Mouse (Mus musculus) left cerebral cortex, postnatal 10 days (tissue): ENCODE data around the gene Dnttip2. TPM values are rescaled to one million over a fixed set of nuclear protein-coding genes. Genes with fewer than 3 reads are reported as not detected.
"Not testable (repeated sequence)": the region's sequence is repeated elsewhere in the genome, so short reads cannot be mapped to it uniquely, and the experiment has no call there.

ENCODE experiments used
- DNase-seq, 2 experiments: peaks; one replicate each; pipeline ENCODE4 v3.0.0; 2021 to 2022; ENCODE audit warnings: low spot score in 2 of 2, mixed read lengths in 1 of 2; ENCODE audit errors: extremely low spot score in 1 of 2
- intact Hi-C: fragments of 180-260 bp; cut with DNase I; formaldehyde crosslinking; loops from one replicate; pipeline ENCODE4 v1.15.1; 2025
- total RNA-seq, 2 experiments: library from RNA; stranded (reverse); gene quantifications; 2 replicates each; pipeline ENCODE4 v1.2.3; 2021

Gene Dnttip2
- 10 to 100 TPM; 23.5 to 24.3 TPM for total RNA-seq

DNA sequence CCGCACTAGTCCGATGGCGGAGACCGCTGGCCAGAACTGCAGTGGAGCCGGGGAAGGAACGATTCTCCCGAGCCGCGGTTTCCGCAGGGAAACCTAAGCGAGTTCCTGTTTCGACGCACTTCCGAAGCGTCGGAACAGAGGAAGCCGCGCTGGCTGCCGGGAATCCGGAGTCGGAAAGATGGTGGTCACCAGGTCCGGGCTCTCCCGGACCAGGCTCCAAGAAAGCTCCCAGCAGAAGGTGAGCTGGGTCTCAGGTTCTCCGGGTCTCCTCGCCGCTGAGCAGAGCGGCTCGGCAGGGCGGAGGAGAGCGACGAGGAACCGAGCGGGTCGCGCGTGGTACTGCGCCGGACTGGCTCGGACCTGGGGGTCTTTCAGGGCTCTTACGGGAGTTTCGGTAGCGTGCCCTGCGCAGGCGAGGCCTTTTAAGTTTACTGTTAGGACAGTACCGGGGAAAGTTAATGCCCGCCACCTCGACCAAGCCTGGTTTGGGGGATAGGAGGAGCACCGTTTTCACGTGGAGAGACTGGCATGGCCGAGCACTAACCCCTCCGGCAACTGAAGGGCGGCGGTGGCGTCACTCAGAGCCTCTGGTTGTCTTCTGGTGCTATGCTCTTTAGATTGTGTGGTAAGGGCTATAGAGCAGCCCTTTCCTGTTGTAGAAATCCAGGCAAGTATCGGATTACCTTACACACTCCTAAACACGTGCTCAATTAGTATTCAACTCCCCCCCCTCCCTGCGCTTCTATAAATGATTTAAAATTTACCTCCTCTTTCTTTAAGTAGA, at the start of gene Dnttip2:
Gene Dnttip2 (plus strand): TSS at position 148 of the 784 bp plus-strand sequence.
- intact Hi-C loops = loop anchor here (10.0 kb wide), 1 partner anchor 390 kb away; no protein-coding TSS in a partner anchor
- DNase-seq = peak; percentile 90 to 96

DNA sequence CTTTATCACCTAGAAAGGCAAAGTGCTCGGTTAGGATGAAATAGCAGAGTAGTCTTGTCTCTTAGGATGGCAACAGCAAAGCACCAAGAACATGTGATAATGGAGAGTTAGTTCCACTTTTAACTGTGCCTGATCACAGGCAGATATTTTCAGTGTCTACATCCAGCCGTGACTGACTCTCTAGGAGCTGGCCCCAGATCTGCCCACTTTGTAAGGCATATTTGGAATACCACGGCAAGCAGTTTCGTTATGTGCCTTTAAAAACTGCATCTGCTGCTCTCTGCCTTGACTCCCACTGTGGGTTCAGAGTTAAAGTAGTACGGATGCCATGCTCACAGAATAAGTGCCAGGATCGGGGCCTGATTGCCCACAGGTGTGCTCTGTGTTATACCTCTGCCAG, 47.2 kb upstream of the Dnttip2 start:
- intact Hi-C loops, DNase-seq: not testable (repeated sequence)

DNA sequence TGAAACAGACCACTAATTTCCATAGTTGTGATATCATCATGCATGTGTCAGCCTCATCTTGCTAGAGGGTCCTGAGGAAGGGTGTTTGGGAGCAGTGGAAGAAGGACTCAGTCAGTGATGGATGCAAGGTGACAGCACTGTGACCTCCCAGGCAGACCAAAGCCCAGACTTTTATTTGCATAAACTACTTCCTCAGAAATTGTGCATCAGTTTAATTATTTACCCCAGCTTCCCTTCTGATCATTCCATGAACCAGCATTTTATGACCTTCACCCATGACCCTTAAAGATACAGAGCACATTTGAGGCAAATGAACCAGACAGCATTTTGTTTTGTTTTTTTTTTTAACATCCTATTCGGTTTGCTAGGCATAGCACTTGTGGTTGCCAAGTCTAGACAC, 38.4 kb upstream of the Dnttip2 start:
- DNase-seq = no peak
- intact Hi-C loops = no loop called here

DNA sequence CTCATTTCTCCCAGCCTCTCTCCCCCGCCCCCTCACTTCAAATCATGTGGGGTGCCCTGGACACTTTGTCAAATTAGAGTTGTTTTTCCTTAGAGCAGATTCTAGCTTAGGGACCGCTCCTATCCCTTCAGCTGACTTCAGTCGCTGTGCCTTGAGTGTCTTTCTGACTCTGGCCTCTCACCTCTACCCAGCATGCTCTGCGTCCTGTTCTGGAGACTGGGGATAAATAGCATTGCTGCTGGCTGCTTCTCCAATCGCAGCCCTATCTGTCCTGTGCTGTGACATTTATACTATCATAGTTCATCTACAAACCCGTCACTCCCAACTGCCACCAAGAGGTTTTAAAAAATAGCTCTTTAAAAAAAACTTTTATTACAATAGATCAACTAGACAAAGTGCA, 31.3 kb upstream of the Dnttip2 start:
- DNase-seq = no peak
- intact Hi-C loops = loop anchor here (10.0 kb wide), 2 partner anchors 278 to 358 kb away; no protein-coding TSS in a partner anchor

DNA sequence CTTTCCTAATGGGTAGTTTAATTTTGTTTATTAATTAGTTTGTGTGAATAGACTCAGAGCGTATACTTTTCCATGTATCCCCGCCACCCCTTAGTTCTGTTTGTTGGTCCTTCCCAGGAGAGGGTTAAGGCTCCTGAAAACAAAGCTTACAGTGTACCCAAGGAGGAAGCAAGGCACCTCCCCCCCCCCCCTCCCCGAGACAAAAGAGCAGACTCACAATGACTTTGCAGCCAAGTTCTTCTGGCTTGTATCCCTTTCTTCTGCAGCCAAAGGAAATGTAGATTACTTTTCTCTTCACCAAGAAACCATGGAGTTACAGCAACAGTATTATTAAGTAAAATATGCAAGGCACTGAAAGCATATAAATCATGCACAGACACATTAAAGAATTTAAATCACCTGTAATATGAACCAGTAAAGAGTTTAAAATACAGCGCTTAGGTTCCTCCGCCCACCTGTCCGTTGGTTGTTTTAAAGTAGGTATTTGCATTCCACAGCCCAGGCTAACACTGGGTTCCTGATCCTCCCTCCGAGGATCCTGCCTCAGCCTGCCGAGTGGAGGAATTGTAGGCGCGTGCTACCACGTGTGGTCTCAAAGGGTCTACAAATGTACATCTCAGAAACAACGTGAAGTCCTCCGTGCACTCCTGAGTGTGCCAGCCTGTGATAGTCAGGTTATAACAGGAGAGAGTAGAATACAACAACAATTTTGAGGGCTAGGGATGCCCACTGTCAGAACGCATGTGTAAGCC, 30.6 kb upstream of the Dnttip2 start:
- intact Hi-C loops = loop anchor here (10.0 kb wide), 2 partner anchors 279 to 359 kb away; no protein-coding TSS in a partner anchor
- no peak for DNase-seq

DNA sequence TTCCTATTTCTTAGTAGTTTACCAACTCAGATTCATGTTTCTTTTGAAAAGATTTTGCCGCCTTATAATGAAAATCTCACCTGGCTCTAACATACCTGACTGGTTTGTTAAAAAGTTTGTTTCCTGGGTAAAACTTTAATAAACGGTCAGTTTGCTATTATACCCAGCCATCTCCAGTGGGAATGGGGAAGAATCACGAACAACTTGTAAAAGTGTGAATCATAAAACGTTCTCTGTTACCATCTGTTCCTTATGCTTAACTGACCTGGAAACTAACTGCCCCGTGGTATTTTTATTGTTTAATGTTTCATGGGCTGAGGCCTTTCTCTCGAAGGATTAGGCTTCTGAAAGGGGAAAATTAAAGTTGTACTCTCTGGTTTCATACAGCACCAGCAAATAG, 29.4 kb upstream of the Dnttip2 start:
- intact Hi-C loops = loop anchor here (10.0 kb wide), 2 partner anchors 280 to 360 kb away; no protein-coding TSS in a partner anchor

DNA sequence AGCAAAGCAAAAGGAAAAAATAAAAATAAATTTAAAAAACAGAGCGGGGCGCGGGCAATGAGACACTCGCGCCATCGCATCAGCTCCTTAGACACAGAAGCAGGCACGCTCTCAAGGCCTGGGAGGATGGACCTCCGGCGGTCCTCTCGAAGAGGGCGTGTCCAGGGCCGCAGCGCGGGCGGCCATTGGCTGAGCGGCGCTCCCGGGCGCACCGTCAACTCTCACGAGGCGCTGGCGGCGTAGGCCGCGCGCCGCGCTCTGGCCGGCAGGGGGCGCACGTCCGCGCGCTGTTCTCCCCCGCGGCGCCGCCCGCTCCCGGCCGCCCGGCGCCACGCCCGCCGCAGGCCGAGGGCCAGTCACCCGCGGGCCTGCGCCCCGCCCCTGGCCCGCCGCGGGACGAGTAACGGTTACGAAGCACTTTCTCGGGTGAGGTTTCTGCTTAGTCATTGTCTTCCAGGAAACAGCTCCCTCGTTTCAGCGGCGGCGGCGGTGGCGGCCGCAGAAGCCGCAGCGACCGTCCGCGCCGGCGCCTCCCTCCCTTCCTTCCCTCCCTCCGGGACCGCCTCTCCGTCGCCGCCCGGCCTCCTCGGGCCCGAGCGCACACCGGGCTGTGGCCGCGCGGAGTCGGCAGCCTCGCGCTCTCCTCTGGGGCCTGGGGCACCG, 28.8 kb upstream of the Dnttip2 start, which contains the start of gene Gclm:
Gene Gclm (plus strand): TSS at position 343 of the 663 bp plus-strand sequence.
- DNase-seq = peak; percentile 91 to 96
- intact Hi-C loops = loop anchor here (10.0 kb wide), 2 partner anchors 281 to 361 kb away; no protein-coding TSS in a partner anchor

More for the DNA sequence above, 29.4 kb upstream of the Dnttip2 start:
- no peak for DNase-seq

DNA sequence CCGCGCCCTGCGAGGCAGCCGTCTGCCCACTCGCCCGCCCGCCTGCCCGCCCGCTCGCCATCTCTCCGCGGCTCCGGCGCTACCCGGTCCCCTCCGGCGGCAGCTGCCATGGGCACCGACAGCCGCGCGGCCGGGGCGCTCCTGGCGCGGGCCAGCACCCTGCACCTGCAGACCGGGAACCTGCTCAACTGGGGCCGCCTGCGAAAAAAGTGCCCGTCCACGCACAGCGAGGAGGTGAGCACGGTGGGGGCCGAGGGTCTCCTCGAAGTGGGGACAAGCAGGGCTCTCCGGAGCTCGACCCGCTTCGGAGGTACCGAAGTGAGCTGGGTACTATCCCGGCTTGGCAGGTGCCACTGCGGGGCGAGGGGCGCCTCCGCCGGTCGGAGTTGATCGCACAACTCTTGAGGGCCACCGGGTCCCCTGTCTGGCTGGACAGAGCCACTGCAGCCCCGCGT, 28.3 kb upstream of the Dnttip2 start:
- intact Hi-C loops = loop anchor here (10.0 kb wide), 2 partner anchors 281 to 361 kb away; no protein-coding TSS in a partner anchor
- peak; percentile 40 to 80 for DNase-seq

DNA sequence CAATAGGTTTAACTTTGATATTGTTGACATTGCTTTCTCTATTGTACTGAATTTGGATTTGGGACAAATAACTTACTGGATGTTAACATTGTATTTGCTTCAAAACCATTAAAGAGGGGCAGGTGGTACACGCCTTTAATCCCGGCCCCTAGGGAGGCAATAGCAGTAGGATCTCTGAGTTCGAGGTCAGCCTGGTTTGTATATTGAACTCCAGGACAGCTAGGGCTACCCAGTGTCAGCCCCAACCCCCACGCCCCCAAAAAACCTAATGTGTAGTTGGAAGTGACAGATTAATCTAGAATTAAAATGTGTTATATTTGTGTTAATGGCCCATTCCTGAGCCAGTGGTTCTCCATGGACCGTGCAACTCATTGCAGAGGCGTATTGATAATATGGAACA, 27.8 kb upstream of the Dnttip2 start:
- intact Hi-C loops = loop anchor here (10.0 kb wide), 2 partner anchors 282 to 362 kb away; no protein-coding TSS in a partner anchor
- DNase-seq = no peak

DNA sequence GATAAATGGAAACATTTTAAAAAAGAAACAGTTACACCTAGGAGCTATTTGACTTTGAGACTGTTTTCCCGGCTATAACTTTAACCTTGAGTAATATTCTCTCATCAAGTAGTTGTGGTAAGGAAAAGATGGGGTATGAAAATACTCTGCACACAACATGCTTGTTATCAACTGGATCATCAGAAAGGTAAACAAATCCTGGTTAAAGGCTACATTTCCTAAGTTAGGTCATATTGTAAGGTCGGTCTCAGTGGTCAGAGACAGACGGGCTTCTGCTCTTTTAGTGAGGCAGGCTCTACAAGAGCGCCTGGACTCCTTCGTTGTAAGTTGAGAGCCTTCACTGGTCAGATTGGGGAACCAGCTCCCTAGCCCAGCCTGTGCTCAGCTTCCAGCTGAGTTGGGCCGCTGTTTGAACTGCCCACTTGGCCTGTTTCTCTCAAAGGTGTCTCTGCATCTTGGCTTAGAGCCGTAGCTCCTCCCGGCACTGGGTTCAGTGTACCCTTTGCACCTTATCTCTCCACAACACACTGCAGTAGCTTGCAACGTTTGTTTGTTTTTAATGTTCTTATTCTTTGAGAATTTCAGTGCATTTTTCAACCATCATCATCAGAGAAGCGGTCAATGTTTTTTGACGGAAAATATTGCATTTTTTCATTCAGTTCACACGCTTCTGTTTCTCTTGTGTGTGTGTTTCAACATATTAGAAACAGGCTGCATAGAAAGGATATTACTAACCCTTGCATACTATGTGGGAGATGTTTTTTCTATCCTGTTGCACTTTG, 27.0 kb upstream of the Dnttip2 start:
- intact Hi-C loops = loop anchor here (10.0 kb wide), 2 partner anchors 282 to 362 kb away; no protein-coding TSS in a partner anchor
- DNase-seq = no peak

DNA sequence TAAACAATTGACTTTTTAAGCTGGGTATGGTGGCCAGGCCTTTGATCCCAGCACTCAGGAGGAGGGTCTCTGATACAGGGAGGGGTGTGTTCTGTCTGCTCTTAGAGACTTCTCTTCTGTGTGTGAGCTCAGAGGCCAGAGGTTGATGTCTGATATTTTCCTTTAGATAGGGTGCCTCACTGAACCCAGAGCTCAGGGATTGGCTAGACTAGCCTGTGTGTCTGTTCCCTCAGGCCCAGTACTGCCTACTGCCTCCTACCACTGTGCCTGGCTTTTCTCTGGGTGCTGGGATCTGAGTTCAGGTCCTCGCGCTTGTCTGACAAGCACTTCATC, 26.5 kb upstream of the Dnttip2 start:
- intact Hi-C loops = loop anchor here (10.0 kb wide), 2 partner anchors 283 to 363 kb away; no protein-coding TSS in a partner anchor
- DNase-seq = no peak

DNA sequence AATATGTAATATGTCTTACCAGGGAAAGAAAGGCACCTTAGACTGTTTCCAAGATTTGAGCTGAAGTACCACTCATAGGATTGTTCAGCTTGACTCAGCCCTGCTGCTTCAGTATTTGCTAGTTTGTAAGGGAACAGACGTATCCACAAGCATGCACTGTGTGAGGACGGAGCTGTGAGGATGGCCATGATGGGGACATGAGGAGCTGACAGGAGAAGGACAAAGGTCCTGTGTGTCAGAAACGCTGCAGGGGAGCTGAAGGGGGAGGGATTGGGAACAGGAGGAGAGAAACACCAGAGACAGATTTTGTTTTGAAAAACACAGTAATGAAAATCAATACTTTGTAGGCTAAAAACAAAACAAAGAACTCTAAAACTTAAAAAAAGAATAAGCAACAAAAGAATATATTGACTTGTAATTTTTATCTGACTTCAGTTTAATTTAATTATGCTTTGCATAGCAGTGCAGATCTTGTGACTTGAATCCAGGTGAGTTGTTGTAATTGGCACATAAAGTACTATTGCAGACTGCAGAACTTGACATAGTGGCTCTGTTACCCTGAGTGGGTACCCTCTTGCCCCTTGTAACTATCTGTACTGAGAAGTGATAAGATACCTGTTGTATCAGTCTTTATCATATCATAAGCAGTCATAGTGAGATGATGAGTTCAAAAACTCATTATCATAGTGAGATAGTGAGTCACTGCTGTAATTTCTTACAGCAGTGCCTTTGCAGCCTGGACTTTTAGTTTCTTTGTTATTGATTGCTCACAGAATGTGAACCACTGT, 21.5 kb upstream of the Dnttip2 start:
- intact Hi-C loops = no loop called here
- DNase-seq = no peak

DNA sequence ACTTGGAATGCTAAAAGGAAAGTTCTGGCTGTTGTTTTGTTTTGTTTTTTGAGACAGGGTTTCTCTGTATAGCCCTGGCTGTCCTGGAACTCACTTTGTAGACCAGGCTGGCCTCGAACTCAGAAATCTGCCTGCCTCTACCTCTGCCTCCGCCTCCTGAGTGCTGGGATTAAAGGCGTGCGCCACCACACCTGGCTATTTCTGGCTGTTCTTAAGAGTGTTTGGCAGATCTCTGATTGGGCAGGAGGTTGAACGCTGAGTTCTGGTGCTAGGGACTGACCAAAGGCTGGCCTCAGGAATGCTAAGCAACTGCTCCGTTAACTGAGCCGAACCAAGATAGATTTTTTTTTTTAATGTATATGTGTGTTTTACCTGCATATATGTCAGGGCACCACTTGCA, 20.1 kb upstream of the Dnttip2 start:
- intact Hi-C loops = not testable (repeated sequence)

DNA sequence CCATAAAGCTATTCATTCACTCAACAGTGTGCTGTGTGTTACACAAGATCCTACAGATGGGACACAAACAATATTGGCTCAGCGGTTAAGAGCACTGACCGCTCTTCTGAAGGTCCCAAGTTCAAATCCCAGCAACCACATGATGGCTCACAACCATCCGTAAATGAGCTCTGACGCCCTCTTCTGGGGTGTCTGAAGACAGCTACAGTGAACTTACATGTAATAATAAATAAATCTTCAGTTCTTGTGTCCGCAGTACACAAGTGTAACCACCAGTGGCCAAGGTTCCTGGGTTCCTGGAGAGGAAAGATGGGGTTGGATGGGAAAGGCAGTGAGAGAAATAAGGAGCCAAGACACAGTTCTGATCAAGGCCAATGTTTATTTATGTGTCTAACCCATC, 4.2 kb upstream of the Dnttip2 start:
- intact Hi-C loops = loop anchor here (10.0 kb wide), 1 partner anchor 385 kb away; no protein-coding TSS in a partner anchor
- no peak for DNase-seq

More for the DNA sequence above, 20.1 kb upstream of the Dnttip2 start:
- not testable (repeated sequence) for DNase-seq

DNA sequence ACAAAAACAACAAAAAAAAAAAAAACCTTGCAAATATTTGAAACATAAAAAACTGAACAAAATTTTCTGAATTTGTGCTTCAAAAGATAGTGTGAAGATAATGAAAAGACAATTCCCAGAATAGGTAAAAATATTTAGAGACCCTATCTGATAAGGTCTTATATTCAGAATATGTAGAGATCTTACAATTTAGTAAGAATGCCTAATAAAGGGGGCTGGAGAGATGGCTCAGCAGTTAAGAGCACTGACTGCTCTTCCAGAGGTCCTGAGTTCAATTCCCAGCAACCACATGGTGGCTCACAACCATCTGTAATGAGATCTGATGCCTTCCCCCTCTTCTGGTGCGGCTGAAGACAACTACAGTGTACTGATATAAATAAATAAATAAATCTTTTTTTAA, 1.6 kb upstream of the Dnttip2 start:
- intact Hi-C loops = loop anchor here (10.0 kb wide), 1 partner anchor 388 kb away; no protein-coding TSS in a partner anchor
- DNase-seq = not testable (repeated sequence)

DNA sequence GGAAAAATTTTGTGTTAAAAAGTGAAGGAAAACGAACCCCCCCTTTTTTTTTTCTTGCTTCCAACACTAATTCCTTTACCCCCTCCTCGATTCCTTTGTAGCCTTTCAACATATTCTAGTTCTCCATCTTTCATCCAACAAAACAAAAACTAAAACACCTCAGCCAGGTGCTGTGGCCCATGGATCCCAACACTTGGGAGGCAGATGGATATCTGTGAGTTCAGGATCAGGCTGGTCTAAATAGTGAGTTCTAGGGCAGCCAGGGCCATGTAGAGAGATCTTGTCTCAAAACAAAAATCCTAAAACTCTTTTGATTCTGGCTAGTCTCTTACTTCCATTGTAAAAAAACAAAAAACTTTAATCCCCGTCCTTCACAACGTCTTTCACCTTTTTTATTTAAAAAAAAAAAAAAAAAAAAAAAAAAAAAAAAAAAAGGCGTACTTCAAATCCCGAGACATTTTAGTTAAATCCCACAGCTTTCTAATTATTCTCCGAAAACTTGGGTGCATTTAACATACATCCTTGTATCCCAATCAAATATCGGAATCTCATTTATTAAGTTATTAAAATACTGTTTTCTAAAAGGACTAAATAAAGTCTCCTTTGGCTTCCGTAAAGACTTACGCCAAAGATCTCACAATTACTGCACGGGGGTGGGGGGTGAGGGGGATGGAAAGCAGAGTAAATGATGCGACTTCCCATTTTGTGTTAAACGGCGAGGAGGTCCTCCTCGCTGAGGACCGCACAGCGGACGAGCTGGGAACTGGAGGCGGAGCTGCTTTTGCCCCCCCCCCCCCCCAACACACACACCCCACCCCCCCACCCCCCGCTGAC, 564 bp upstream of the Dnttip2 start:
- DNase-seq = no peak

More for the DNA sequence above, 564 bp upstream of the Dnttip2 start:
- intact Hi-C loops = loop anchor here (10.0 kb wide), 1 partner anchor 389 kb away; no protein-coding TSS in a partner anchor
